Mouse (Mus musculus): ENCODE measurements around the gene Armc12. TPM values are rescaled to one million over a fixed set of nuclear protein-coding genes. Genes with fewer than 3 reads are reported as not detected.

Gene Armc12
- polyA plus RNA-seq, 1 experiment from 2014 or later = not detected

- H3K36me3 ChIP-seq (replicated peaks) = no peaks in the 10 kb centered on the region
- H3K27ac ChIP-seq (replicated peaks) = no peak overlapping the region
- peaks cover 24% of the 10 kb centered on the region for H3K4me1 ChIP-seq
- peak; percentile 86 for DNase-seq (ENCODE audit: low spot score)
- no peaks in the 10 kb centered on the region for H3K9me3 ChIP-seq
- H3K27me3 ChIP-seq (replicated peaks; ENCODE audit: low read depth, poor library complexity, severe bottlenecking) = no peaks in the 10 kb centered on the region
- WGBS = 6% methylated on average over 9 of the region's 9 CpGs
- no peak overlapping the region for H3K4me3 ChIP-seq
Observed at GRCm38 (mm10) chr17:28580396-28580795, 49.8 kb downstream of the Armc12 start.

DNA sequence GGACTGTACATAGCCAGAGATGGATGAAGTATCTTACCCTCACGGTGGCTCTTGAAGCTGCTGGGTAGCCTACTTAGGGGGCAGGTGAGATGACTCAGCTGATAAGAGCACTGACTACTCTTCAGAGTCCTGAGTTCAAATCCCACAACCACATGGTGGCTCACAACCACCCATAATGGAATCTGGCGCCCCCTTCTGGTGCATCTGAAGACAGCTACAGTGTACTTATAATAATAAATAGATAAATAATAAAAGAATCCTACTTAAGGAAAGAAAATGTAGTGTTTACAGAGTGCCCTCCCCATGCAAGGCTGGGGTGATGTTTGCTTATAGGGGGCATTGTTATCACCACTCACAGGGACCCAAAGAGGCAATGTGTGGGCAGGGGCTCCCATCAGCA, 50.5 kb downstream of the Armc12 start:
- peaks cover 18% of the 10 kb centered on the region for H3K4me1 ChIP-seq
- no peak overlapping the region for H3K4me3 ChIP-seq
- no peak for DNase-seq (ENCODE audit: low spot score)
- no peaks in the 10 kb centered on the region for H3K36me3 ChIP-seq (replicated peaks)
- no peak overlapping the region for H3K27ac ChIP-seq (replicated peaks)
- H3K9me3 ChIP-seq = no peaks in the 10 kb centered on the region
- 63% methylated on average over 2 of the region's 2 CpGs for WGBS
- no peaks in the 10 kb centered on the region for H3K27me3 ChIP-seq (replicated peaks; ENCODE audit: low read depth, poor library complexity, severe bottlenecking)

- Histone ChIP-seq H3K4me1 (peaks cover 11% of the 10 kb centered on the region), H3K36me3 (replicated peaks) (peaks cover 49% of the 10 kb centered on the region), H3K27me3 (replicated peaks; ENCODE audit: low read depth, poor library complexity, severe bottlenecking) (no peaks in the 10 kb centered on the region), H3K4me3 (no peak overlapping the region), H3K27ac (replicated peaks) (no peak overlapping the region), H3K9me3 (no peaks in the 10 kb centered on the region)
- no peak for DNase-seq (ENCODE audit: low spot score)
- whole genome bisulfite sequencing = 85% methylated on average over 3 of the region's 3 CpGs
Observed at GRCm38 (mm10) chr17:28586509-28586908, 55.9 kb downstream of the Armc12 start.

- 81% methylated on average over 2 of the region's 2 CpGs for WGBS
- DNase-seq (ENCODE audit: low spot score) = no peak
- Histone ChIP-seq H3K4me3 (no peak overlapping the region), H3K36me3 (replicated peaks) (peaks cover 70% of the 10 kb centered on the region), H3K4me1 (peaks cover 11% of the 10 kb centered on the region), H3K9me3 (no peaks in the 10 kb centered on the region), H3K27ac (replicated peaks) (no peak overlapping the region), H3K27me3 (replicated peaks; ENCODE audit: low read depth, poor library complexity, severe bottlenecking) (no peaks in the 10 kb centered on the region)
Observed at GRCm38 (mm10) chr17:28588591-28588990, 58.0 kb downstream of the Armc12 start.

Small RNA genes lying within 50 kb of the gene (microRNA-seq; reads per million reads assigned to microRNA genes)
- gene Gm25195 (not detected), gene Mir6969 (not detected)

Other genes with a start within 250 kb of the Armc12 start
- gene Fance, start 217.3 kb upstream of the Armc12 start, polyA plus RNA-seq (2016; fragmentation: Nextera tagmentation; extraction: Ambion mirVana) = 28.4 and 30.9 TPM in 2 replicates
- 539 and 546 TPM in 2 replicates for gene Rpl10a, start 202.3 kb upstream of the Armc12 start, polyA plus RNA-seq (2016; fragmentation: Nextera tagmentation; extraction: Ambion mirVana)
- gene Tead3, start 180.0 kb upstream of the Armc12 start, polyA plus RNA-seq (2016; fragmentation: Nextera tagmentation; extraction: Ambion mirVana) = 8.4 and 9.2 TPM in 2 replicates
- gene Tulp1, start 165.6 kb upstream of the Armc12 start, polyA plus RNA-seq (2016; fragmentation: Nextera tagmentation; extraction: Ambion mirVana) = 3.4 and 4.9 TPM in 2 replicates
- gene Fkbp5, start 13.3 kb upstream of the Armc12 start, polyA plus RNA-seq (2016; fragmentation: Nextera tagmentation; extraction: Ambion mirVana) = 32.0 and 32.8 TPM in 2 replicates
- gene Clpsl2, start 18.6 kb downstream of the Armc12 start, polyA plus RNA-seq (2016; fragmentation: Nextera tagmentation; extraction: Ambion mirVana) = not detected in 2 replicates
- not detected in 2 replicates for gene Clps, start 30.0 kb downstream of the Armc12 start, polyA plus RNA-seq (2016; fragmentation: Nextera tagmentation; extraction: Ambion mirVana)
- 1.1 TPM in 2 replicates for gene Lhfpl5, start 44.8 kb downstream of the Armc12 start, polyA plus RNA-seq (2016; fragmentation: Nextera tagmentation; extraction: Ambion mirVana)
- gene Srpk1, start 91.9 kb downstream of the Armc12 start, polyA plus RNA-seq (2016; fragmentation: Nextera tagmentation; extraction: Ambion mirVana) = 130 and 133 TPM in 2 replicates
- gene Slc26a8, start 159.4 kb downstream of the Armc12 start, polyA plus RNA-seq (2016; fragmentation: Nextera tagmentation; extraction: Ambion mirVana) = 0.21 and 0.77 TPM in 2 replicates
- gene Mapk14, start 160.5 kb downstream of the Armc12 start, polyA plus RNA-seq (2016; fragmentation: Nextera tagmentation; extraction: Ambion mirVana) = 48.1 and 50.7 TPM in 2 replicates
- 3.3 and 3.6 TPM in 2 replicates for gene AC170998.1, start 195.3 kb downstream of the Armc12 start, polyA plus RNA-seq (2016; fragmentation: Nextera tagmentation; extraction: Ambion mirVana)
- gene Mapk13, start 238.5 kb downstream of the Armc12 start, polyA plus RNA-seq (2016; fragmentation: Nextera tagmentation; extraction: Ambion mirVana) = 16.5 and 19.4 TPM in 2 replicates